Mouse (Mus musculus) kidney, adult 2 months (tissue): Measurements from ENCODE around the gene Lama2.

Experiments
- CTCF ChIP-seq: fragments of 200-500 bp; conservative IDR thresholded peaks from 2 replicates; pipeline ENCODE4 v1.5.1; 2011; ENCODE audit warnings: low read depth, mild to moderate bottlenecking, control low read depth, low read length, moderate library complexity, mixed read lengths; ENCODE audit not compliant: insufficient read depth, insufficient read length
- POLR2A ChIP-seq: fragments of 200-500 bp; IDR thresholded peaks from one replicate; pipeline ENCODE4 v1.6.1; 2011; ENCODE audit warnings: low read depth, low read length, control low read depth

DNA sequence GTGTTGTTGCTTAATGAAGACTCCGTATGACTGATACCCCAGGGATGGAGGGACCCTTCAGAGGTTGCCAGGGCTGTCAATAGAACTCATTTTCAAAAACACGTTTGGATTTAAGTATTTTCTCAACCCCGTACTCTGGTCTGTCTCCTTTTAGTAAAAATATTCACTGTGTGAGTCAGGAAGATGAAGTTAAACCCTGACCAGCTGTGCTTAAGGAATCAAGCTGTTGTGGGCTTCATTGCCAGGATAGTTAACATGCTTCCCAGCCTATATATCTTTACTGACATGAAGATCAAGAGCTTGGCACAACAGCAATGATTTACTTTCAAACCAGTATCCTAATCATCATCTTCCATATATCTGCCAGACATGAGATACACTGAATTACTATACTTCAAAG, 314.3 kb downstream of the Lama2 start:
- TF ChIP-seq POLR2A = no peak
- no peak for TF ChIP-seq CTCF
